Mouse (Mus musculus): ENCODE measurements around the gene Cebpe. TPM values are rescaled to one million over a fixed set of nuclear protein-coding genes. Genes with fewer than 3 reads are reported as not detected.

Gene Cebpe
- polyA plus RNA-seq, 1 experiment from 2014 or later, result not detected

GRCm38 (mm10) chr14:54674317-54674716, 37.7 kb downstream of the Cebpe start:
- Histone ChIP-seq H3K27me3 (replicated peaks) (no peaks in the 10 kb centered on the region), H3K27ac (ENCODE audit: poor library complexity, severe bottlenecking) (no peak overlapping the region), H3K9ac (no peak overlapping the region), H3K4me2 (no peak overlapping the region), H3K4me3 (no peak overlapping the region), H3K36me3 (peaks cover 76% of the 10 kb centered on the region), H3K9me3 (replicated peaks) (no peaks in the 10 kb centered on the region), H3K4me1 (replicated peaks) (no peaks in the 10 kb centered on the region)
- ATAC-seq (ENCODE audit: insufficient number of reproducible peaks, low FRiP score), result no peak
- WGBS, result 71% methylated on average over 2 of the region's 2 CpGs

GRCm38 (mm10) chr14:54669381-54669780, 42.6 kb downstream of the Cebpe start:
- ATAC-seq (ENCODE audit: insufficient number of reproducible peaks, low FRiP score), result no peak
- no peaks in the 10 kb centered on the region for H3K27me3 ChIP-seq (replicated peaks)
- H3K36me3 ChIP-seq, result peaks cover 79% of the 10 kb centered on the region
- no peak overlapping the region for H3K4me2 ChIP-seq
- H3K4me3 ChIP-seq, result no peak overlapping the region
- no peak overlapping the region for H3K27ac ChIP-seq (ENCODE audit: poor library complexity, severe bottlenecking)
- H3K9ac ChIP-seq, result no peak overlapping the region
- H3K4me1 ChIP-seq (replicated peaks), result no peaks in the 10 kb centered on the region
- 79% methylated on average over 4 of the region's 4 CpGs for WGBS
- H3K9me3 ChIP-seq (replicated peaks), result no peaks in the 10 kb centered on the region

GRCm38 (mm10) chr14:54664477-54665222, 47.3 kb downstream of the Cebpe start:
- H3K27ac ChIP-seq (ENCODE audit: poor library complexity, severe bottlenecking), result no peak overlapping the region
- H3K9ac ChIP-seq, result no peak overlapping the region
- no peak for ATAC-seq (ENCODE audit: insufficient number of reproducible peaks, low FRiP score)
- whole genome bisulfite sequencing, result 88% methylated on average over 10 of the region's 10 CpGs
- no peak overlapping the region for H3K4me2 ChIP-seq
- H3K36me3 ChIP-seq, result peaks cover 93% of the 10 kb centered on the region
- H3K4me1 ChIP-seq (replicated peaks), result no peaks in the 10 kb centered on the region
- H3K4me3 ChIP-seq, result no peak overlapping the region
- no peaks in the 10 kb centered on the region for H3K9me3 ChIP-seq (replicated peaks)
- no peaks in the 10 kb centered on the region for H3K27me3 ChIP-seq (replicated peaks)

Other genes starting within 250 kb of the Cebpe start
- 50.3 and 55.8 TPM in 2 replicates for gene Lrp10, start 248.0 kb downstream of the Cebpe start, polyA plus RNA-seq (2016; fragmentation: Nextera tagmentation; extraction: Ambion mirVana)
- 1.9 and 2.4 TPM in 2 replicates for gene Rem2, start 236.1 kb downstream of the Cebpe start, polyA plus RNA-seq (2016; fragmentation: Nextera tagmentation; extraction: Ambion mirVana)
- gene Prmt5, start 194.6 kb downstream of the Cebpe start, polyA plus RNA-seq (2016; fragmentation: Nextera tagmentation; extraction: Ambion mirVana), result 63.5 and 65.0 TPM in 2 replicates
- 38.0 and 46.3 TPM in 2 replicates for gene Haus4, start 157.6 kb downstream of the Cebpe start, polyA plus RNA-seq (2016; fragmentation: Nextera tagmentation; extraction: Ambion mirVana)
- 39.5 and 40.7 TPM in 2 replicates for gene Ajuba, start 134.6 kb downstream of the Cebpe start, polyA plus RNA-seq (2016; fragmentation: Nextera tagmentation; extraction: Ambion mirVana)
- gene 4931414P19Rik, start 106.2 kb downstream of the Cebpe start, polyA plus RNA-seq (2016; fragmentation: Nextera tagmentation; extraction: Ambion mirVana), result 6.4 and 6.8 TPM in 2 replicates
- gene Psmb5, start 94.2 kb downstream of the Cebpe start, polyA plus RNA-seq (2016; fragmentation: Nextera tagmentation; extraction: Ambion mirVana), result 300 and 308 TPM in 2 replicates
- gene Psmb11, start 90.7 kb downstream of the Cebpe start, polyA plus RNA-seq (2016; fragmentation: Nextera tagmentation; extraction: Ambion mirVana), result not detected in 2 replicates
- not detected in 2 replicates for gene Gm17606, start 71.2 kb downstream of the Cebpe start, polyA plus RNA-seq (2016; fragmentation: Nextera tagmentation; extraction: Ambion mirVana)
- gene Cdh24, start 70.8 kb downstream of the Cebpe start, polyA plus RNA-seq (2016; fragmentation: Nextera tagmentation; extraction: Ambion mirVana), result 3.1 and 3.3 TPM in 2 replicates
- gene 1700123O20Rik, start 26.0 kb downstream of the Cebpe start, polyA plus RNA-seq (2016; fragmentation: Nextera tagmentation; extraction: Ambion mirVana), result 50.3 and 57.1 TPM in 2 replicates
- 85.1 and 89.0 TPM in 2 replicates for gene Acin1, start 25.2 kb downstream of the Cebpe start, polyA plus RNA-seq (2016; fragmentation: Nextera tagmentation; extraction: Ambion mirVana)
- 0.21 and 0.28 TPM in 2 replicates for gene Gm29776, start 13.3 kb downstream of the Cebpe start, polyA plus RNA-seq (2016; fragmentation: Nextera tagmentation; extraction: Ambion mirVana)
- 4.4 and 4.7 TPM in 2 replicates for gene Slc7a8, start 69.8 kb upstream of the Cebpe start, polyA plus RNA-seq (2016; fragmentation: Nextera tagmentation; extraction: Ambion mirVana)
- not detected in 2 replicates for gene Rnf212b, start 102.0 kb upstream of the Cebpe start, polyA plus RNA-seq (2016; fragmentation: Nextera tagmentation; extraction: Ambion mirVana)
- 7.4 and 10.4 TPM in 2 replicates for gene Homez, start 158.8 kb upstream of the Cebpe start, polyA plus RNA-seq (2016; fragmentation: Nextera tagmentation; extraction: Ambion mirVana)
- 0.62 and 0.79 TPM in 2 replicates for gene Ppp1r3e, start 165.4 kb upstream of the Cebpe start, polyA plus RNA-seq (2016; fragmentation: Nextera tagmentation; extraction: Ambion mirVana)
- gene Bcl2l2, start 171.2 kb upstream of the Cebpe start, polyA plus RNA-seq (2016; fragmentation: Nextera tagmentation; extraction: Ambion mirVana), result 2.3 and 2.4 TPM in 2 replicates
- not detected in 2 replicates for gene Gm20521, start 171.3 kb upstream of the Cebpe start, polyA plus RNA-seq (2016; fragmentation: Nextera tagmentation; extraction: Ambion mirVana)
- 96.3 and 101 TPM in 2 replicates for gene Pabpn1, start 180.3 kb upstream of the Cebpe start, polyA plus RNA-seq (2016; fragmentation: Nextera tagmentation; extraction: Ambion mirVana)
- gene Slc22a17, start 201.0 kb upstream of the Cebpe start, polyA plus RNA-seq (2016; fragmentation: Nextera tagmentation; extraction: Ambion mirVana), result 47.1 and 50.8 TPM in 2 replicates
- gene Efs, start 214.0 kb upstream of the Cebpe start, polyA plus RNA-seq (2016; fragmentation: Nextera tagmentation; extraction: Ambion mirVana), result 15.0 and 16.7 TPM in 2 replicates
- not detected in 2 replicates for gene Il25, start 220.5 kb upstream of the Cebpe start, polyA plus RNA-seq (2016; fragmentation: Nextera tagmentation; extraction: Ambion mirVana)
- gene Cmtm5, start 224.1 kb upstream of the Cebpe start, polyA plus RNA-seq (2016; fragmentation: Nextera tagmentation; extraction: Ambion mirVana), result 0.57 and 0.89 TPM in 2 replicates

Data from heart, embryonic 12.5 days (tissue).